Mouse (Mus musculus) heart, adult 2 months (tissue): ENCODE data around the gene Dusp7. TPM values are rescaled to one million over a fixed set of nuclear protein-coding genes. Genes with fewer than 3 reads are reported as not detected.

Source experiments
- DNase-seq, 2 experiments: peaks; one replicate each; pipeline ENCODE4 v3.0.0; 2021
- H3K27ac ChIP-seq: fragments of 200-600 bp; 2 replicates; pipeline ENCODE4 v1.8.1; 2022
- H3K27me3 ChIP-seq: fragments of 200-500 bp; 2 replicates; pipeline ENCODE4 v1.6.1; 2012; ENCODE audit warnings: mild to moderate bottlenecking, low read length, inconsistent platforms, mixed read lengths; ENCODE audit not compliant: control insufficient read depth, insufficient read depth
- H3K36me3 ChIP-seq: fragments of 200-500 bp; 2 replicates; pipeline ENCODE4 v1.6.1; 2012; ENCODE audit warnings: low read length, inconsistent platforms; ENCODE audit not compliant: control insufficient read depth, insufficient read depth
- H3K4me1 ChIP-seq: fragments of 200-500 bp; 2 replicates; pipeline ENCODE4 v1.6.1; 2011; ENCODE audit warnings: low read length; ENCODE audit not compliant: control insufficient read depth, insufficient read depth
- H3K4me3 ChIP-seq: fragments of 200-600 bp; 2 replicates; pipeline ENCODE4 v1.8.1; 2022
- H3K79me2 ChIP-seq: fragments of 200-500 bp; replicated peaks from 2 replicates; pipeline ENCODE4 v1.6.1; 2012; ENCODE audit warnings: mild to moderate bottlenecking, inconsistent platforms, low read length, moderate library complexity, mixed read lengths; ENCODE audit not compliant: control insufficient read depth, insufficient read depth
- H3K9ac ChIP-seq: fragments of 200-500 bp; 2 replicates; pipeline ENCODE4 v1.6.1; 2012; ENCODE audit warnings: low read depth, mild to moderate bottlenecking, control low read depth, inconsistent platforms, low read length, mixed read lengths
- CTCF ChIP-seq: fragments of 200-600 bp; IDR thresholded peaks from 2 replicates; pipeline ENCODE4 v1.8.1; 2022; ENCODE audit warnings: antibody characterized with exemption, mild to moderate bottlenecking, moderate library complexity
- EP300 ChIP-seq: fragments of 200-500 bp; IDR thresholded peaks from 2 replicates; pipeline ENCODE4 v1.6.1; 2011; ENCODE audit warnings: low read depth, low read length, control low read depth; ENCODE audit not compliant: insufficient read depth
- POLR2A ChIP-seq: fragments of 200-500 bp; IDR thresholded peaks from 2 replicates; pipeline ENCODE4 v1.6.1; 2011; ENCODE audit warnings: mild to moderate bottlenecking, low read depth, low read length, control low read depth; ENCODE audit not compliant: insufficient read depth
- WGBS: fragments of 180-500 bp; shearing (Covaris S2); methylation state at CpG from one replicate; pipeline ENCODE4 v1.1.7; 2018; 5-methylcytosine and 5-hydroxymethylcytosine counted together
- intact Hi-C: fragments of 180-260 bp; cut with DNase I; formaldehyde crosslinking; loops from one replicate; pipeline ENCODE4 v1.15.1; 2025
- polyA plus RNA-seq: library from polyadenylated mRNA; depleted of rRNA; stranded (reverse); fragments of >200 nt; gene quantifications from 2 replicates; pipeline ENCODE4 v1.2.3, GENCODE M21; 2012
- total RNA-seq, 2 experiments: library from RNA; stranded (reverse); gene quantifications; 2 replicates each; pipeline ENCODE4 v1.2.3; 2021

Dusp7 gene
- total and polyA plus RNA-seq, 3 experiments: 47.6 to 102 (median 64.9) TPM

- peaks cover 3% of the 10 kb centered on the region; the same call in 1 of the 2 replicates for H3K4me1 ChIP-seq
- TF ChIP-seq POLR2A: no peak
- TF ChIP-seq CTCF: no peak
- TF ChIP-seq EP300: no peak
- H3K36me3 ChIP-seq: no peaks in the 10 kb centered on the region
- WGBS: 64% methylated on average over 7 of the region's 7 CpGs
- no peak overlapping the region for H3K27ac ChIP-seq
- H3K9ac ChIP-seq: no peak overlapping the region
- no peak for DNase-seq
- H3K27me3 ChIP-seq: no peaks in the 10 kb centered on the region
- intact Hi-C loops: no loop called here
- H3K79me2 ChIP-seq: no peaks in the 10 kb centered on the region
- H3K4me3 ChIP-seq: no peak overlapping the region
These were observed 40.3 kb upstream of the Dusp7 start for GRCm38 (mm10) chr9:106328068-106328610.

GRCm38 (mm10) chr9:106328772-106329511 lies 39.5 kb upstream of the Dusp7 start:
- intact Hi-C loops: no loop called here

GRCm38 (mm10) chr9:106332746-106333145 lies 35.7 kb upstream of the Dusp7 start:
- 71% methylated on average over 3 of the region's 3 CpGs for WGBS
- no peak overlapping the region for H3K4me3 ChIP-seq
- H3K27me3 ChIP-seq: no peaks in the 10 kb centered on the region

More at GRCm38 (mm10) chr9:106328772-106329511, 39.5 kb upstream of the Dusp7 start:
- TF ChIP-seq EP300 (no peak), CTCF (no peak), POLR2A (no peak)
- H3K4me3 ChIP-seq: no peak overlapping the region
- no peaks in the 10 kb centered on the region for H3K36me3 ChIP-seq
- no peak overlapping the region for H3K9ac ChIP-seq
- peaks cover 2% of the 10 kb centered on the region; the same call in 1 of the 2 replicates for H3K4me1 ChIP-seq
- no peaks in the 10 kb centered on the region for H3K27me3 ChIP-seq
- no peak for DNase-seq
- H3K27ac ChIP-seq: no peak overlapping the region
- 81% methylated on average over 5 of the region's 5 CpGs for WGBS
- H3K79me2 ChIP-seq: no peaks in the 10 kb centered on the region

GRCm38 (mm10) chr9:106337620-106338019 lies 30.8 kb upstream of the Dusp7 start:
- intact Hi-C loops: no loop called here
- Histone ChIP-seq H3K36me3 (no peaks in the 10 kb centered on the region), H3K27ac (no peak overlapping the region; the same call in 1 of the 2 replicates), H3K79me2 (no peaks in the 10 kb centered on the region), H3K9ac (no peak overlapping the region), H3K27me3 (no peaks in the 10 kb centered on the region), H3K4me1 (no peaks in the 10 kb centered on the region; the same call in 1 of the 2 replicates), H3K4me3 (no peak overlapping the region)
- DNase-seq: no peak
- 72% methylated on average over 9 of the region's 9 CpGs for WGBS
- TF ChIP-seq POLR2A: no peak
- TF ChIP-seq CTCF: no peak
- TF ChIP-seq EP300: no peak

More at GRCm38 (mm10) chr9:106332746-106333145, 35.7 kb upstream of the Dusp7 start:
- Histone ChIP-seq H3K9ac (no peak overlapping the region), H3K4me1 (no peaks in the 10 kb centered on the region; the same call in 1 of the 2 replicates), H3K27ac (no peak overlapping the region), H3K36me3 (no peaks in the 10 kb centered on the region), H3K79me2 (no peaks in the 10 kb centered on the region)
- TF ChIP-seq EP300: no peak
- no peak for TF ChIP-seq POLR2A
- no peak for TF ChIP-seq CTCF
- DNase-seq: no peak
- intact Hi-C loops: no loop called here

GRCm38 (mm10) chr9:106338462-106339172 lies 29.8 kb upstream of the Dusp7 start:
- Histone ChIP-seq H3K27ac (no peak overlapping the region), H3K9ac (no peak overlapping the region), H3K4me1 (no peaks in the 10 kb centered on the region), H3K79me2 (no peaks in the 10 kb centered on the region), H3K4me3 (no peak overlapping the region), H3K27me3 (no peaks in the 10 kb centered on the region), H3K36me3 (no peaks in the 10 kb centered on the region)
- DNase-seq: no peak
- 49% methylated on average over 10 of the region's 10 CpGs for WGBS
- TF ChIP-seq CTCF (no peak), POLR2A (no peak), EP300 (no peak)
- intact Hi-C loops: no loop called here
